Mouse (Mus musculus): ENCODE measurements at regions not wholly inside any gene's neighbourhood (a gene's known extent, or its start where the extent isn't known, plus 50 kb on each side); places are given as distances from the start of the nearest gene placed in this dataset.
"Not testable (repeated sequence)": the region's sequence is repeated elsewhere in the genome, so short reads cannot be mapped to it uniquely, and the experiment has no call there.

DNA sequence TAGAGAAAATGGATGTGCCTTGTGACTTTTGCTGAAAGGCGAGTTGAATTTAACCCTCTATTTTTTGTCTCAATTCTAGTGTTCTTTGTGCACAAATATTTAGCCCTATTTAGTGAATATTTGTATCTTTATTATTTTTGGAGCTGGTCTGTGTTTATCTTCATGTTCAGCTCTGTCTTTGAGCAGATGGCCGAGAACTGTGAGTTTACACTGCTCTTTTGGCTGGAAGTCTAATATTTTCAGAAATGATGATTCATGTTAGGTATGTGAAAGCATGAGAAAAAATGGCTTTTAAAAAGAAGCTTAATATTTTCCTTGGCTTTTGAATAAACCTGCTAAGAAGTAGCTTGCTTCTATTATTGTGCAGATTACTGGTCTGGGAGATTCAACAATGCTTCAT lies 505.4 kb downstream of the Sema5a start:
- DNase-seq (ENCODE audit: inconsistent age in 2 of 2, low spot score in 1 of 2), result no peak

DNA sequence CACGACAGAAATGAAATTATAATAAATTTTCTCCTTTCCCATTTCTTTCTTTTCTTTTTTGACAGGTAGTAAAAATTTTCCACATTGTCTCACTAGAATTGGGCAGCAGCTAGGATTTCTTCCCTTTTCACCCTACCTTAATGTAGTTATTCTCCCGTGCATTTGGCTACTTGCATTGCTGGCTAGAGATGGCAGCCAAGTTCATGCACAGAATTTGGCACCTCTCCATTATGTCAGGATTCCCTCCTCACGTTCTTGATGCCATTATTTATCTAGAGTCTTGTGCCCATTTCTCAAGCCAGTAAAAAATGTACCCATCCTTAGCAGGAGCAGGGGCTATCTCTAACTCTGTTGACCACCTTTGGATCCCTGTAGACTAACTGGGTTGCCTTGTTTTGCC lies 507.4 kb downstream of the Sema5a start:
- DNase-seq (ENCODE audit: inconsistent age in 2 of 2, low spot score in 1 of 2), result no peak

DNA sequence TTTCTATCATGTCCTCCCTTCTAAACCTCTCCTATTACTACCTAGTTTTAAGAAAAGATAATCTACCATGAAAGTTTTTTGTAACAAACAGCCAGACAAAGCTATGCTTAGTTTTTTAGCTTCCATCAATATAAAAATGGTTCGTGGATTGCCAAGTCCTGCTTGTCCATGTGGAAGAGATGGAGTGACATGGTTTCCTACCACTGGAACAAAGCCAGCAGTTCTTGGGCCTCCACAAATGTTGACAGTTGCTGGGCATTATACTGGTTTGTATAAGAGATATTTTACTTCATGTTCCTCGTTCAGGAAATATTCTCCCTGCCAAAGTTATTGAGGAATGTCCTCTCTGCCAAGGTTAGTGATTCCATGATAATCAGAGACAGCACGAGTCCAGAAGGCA lies 515.5 kb downstream of the Sema5a start:
- no peak for DNase-seq (ENCODE audit: inconsistent age in 2 of 2, low spot score in 1 of 2)

DNA sequence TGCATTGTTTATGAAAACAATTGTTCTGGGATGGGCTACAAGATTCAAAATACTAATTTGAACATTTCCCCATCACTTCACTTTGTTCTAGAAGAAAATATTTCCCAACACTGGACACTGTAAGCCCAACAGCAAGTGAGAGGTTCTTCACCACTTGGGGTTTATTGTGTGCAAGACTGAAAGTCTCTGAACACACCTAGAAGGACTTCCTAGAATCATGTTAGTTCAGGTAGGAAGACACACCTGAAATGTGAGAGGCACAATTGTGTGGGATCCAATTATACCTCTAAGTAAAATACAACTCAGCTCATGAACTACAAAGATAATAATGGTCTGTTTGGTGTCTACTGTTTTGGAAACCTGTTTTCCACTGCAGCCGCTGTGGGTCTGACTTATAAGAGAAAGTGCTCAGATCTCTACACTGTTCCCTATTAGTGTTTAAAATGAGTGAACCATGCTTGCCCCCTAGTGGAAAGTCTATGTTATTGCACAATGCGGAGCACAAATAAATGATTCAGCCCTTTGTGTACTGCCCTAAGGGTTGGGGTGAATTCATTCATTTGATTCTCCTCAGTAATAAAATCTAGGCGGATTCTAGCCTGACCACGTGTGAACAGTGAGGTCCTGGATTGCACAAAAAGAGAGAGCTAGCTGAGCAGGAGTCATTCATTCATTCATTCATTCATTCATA lies 521.5 kb downstream of the Sema5a start:
- DNase-seq (ENCODE audit: inconsistent age in 2 of 2, low spot score in 1 of 2), result peak in 1 of 2 experiments; percentile 56

DNA sequence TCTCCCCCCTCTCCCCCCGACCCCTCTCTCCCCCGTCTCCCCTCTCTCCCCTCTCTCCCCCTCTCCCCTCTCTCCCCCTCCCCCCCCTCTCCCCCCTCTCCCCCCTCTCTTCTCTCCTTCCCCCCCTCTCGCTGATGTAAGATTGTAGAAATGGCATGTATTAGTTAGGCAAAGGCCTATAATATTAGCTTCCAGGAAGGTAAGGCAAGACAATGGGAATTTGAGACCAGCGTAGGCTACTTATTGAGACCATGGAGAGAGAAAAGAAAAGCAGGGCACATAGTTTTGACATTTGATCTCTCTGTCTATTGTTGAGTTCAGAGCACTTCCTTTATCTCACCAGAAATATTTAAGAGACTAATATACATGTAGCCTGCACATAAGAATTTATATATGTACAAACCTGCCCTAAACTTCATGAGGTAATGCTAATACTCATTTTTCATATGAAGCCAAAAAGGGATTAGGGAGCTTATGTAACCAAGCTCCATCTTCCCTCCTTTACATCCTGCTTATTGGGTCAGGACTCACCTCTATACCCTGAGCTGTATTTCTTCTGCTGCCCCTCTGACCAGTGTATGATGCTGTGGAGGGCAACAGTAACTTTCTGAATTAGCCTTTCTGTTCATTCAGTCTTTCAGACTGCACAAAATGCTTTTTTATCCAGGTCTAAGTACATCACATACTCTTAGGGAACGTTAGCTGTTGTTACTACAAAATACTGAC lies 522.3 kb downstream of the Sema5a start:
- DNase-seq (ENCODE audit: inconsistent age in 2 of 2, low spot score in 1 of 2), result no peak

DNA sequence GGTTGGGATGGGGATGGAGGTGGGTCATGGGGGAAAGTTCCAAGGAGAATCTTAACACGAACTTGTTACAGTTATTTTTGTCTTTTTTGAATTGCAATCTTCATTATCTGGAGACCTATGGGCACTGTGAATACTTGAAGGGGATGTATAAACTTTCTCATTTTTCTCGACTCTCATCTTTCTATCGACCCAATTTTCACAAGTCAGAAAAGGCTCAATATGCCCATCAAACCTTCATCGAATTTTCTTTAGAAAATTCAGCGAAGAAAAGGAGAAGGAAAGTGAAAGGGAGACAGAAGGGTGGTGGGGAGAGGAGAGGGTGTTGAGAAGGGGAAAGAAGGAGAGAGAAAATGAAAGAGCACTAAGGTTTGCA lies 533.6 kb downstream of the Sema5a start:
- not testable (repeated sequence) for DNase-seq (ENCODE audit: inconsistent age in 2 of 2, low spot score in 1 of 2)

DNA sequence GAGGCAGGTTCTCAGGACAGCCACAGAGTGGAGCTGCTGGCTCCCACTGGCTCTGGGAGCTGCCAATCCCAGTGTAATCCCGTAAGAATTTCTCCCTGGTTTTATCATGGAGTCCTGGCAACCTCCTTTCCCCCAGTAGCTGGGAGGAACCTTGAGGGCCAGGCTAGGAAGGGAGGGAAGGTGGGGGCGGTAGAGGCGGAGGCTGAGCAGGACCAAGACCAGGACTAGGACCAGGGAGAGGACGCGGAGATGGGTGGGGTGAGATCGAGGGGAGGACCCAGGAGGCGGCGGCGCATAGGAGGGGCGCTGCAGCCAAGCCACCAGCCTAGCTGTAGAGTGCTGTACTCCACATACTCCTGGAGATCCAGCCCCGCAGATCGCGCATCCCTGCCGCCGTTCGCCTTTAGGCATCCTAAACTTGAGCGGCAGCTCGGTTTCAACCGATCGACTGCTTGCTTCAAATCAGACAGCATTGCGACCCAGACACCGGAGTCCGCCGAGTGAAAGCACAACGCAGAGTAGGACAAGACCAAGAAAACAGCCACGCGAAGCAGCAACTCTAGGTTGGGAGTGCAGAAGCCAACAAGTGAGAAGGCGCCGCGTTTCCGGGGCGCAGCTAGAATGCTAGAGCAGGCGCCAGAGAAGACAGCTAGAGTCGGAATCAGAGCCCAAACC lies 534.1 kb downstream of the Sema5a start:
- DNase-seq (ENCODE audit: inconsistent age in 2 of 2, low spot score in 1 of 2), result peak; percentile 81 to 93

DNA sequence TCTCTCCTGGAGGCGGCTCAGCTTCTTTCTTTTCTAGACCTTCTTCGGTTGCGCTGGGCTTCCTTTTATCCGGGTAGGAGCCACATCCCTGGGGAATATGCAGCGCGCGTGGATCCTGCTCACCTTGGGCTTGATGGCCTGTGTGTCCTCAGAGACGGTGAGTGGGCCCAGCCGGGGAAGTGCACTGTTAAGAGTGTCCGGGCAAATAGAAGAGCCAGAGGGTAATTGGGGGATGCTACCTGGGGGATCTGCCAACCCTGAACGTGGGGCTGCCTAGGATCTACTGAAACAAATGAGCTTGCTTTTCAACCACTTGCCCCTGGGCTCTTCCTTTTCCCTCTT lies 534.6 kb downstream of the Sema5a start:
- not testable (repeated sequence) for DNase-seq (ENCODE audit: inconsistent age in 2 of 2, low spot score in 1 of 2)

DNA sequence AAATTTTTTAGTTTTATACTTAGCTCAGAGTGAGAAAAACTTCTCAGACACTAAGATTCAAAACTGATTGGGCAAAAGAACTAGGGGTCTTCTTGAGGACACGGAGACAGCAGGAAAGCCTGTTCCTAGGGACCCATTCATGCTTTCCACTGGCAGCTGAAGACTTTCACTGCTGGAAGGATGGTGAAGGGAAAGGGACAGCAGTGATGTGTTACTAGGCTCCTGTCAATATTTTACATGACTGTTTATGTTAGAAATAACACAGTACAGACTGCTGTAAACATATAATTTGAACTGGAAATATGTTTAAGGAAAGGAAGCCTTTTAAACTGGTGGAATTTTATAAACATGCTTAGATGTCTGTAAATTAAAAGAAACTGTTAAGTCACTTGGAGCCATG lies 537.0 kb downstream of the Sema5a start:
- not testable (repeated sequence) for DNase-seq (ENCODE audit: inconsistent age in 2 of 2, low spot score in 1 of 2)

DNA sequence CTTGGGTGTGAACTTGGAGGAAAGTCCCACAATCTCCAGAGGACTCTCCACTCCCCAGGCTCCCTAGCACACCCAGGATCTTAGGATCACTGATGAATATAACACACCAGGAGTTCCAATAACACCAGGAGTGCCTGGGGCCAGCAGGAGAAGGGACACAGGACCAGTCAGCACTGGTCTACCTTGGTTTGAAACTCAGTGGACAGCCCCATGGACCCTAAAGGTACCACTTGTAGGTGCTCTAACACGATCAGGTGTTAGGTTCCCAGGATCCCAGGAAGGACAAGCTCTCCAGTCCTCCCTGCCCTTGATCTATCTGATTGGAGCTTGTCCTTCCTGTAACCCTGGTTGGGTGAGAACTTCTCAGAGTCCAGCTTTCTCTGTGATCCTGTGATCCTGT lies 554.6 kb downstream of the Sema5a start:
- DNase-seq (ENCODE audit: inconsistent age in 2 of 2, low spot score in 1 of 2), result no peak

DNA sequence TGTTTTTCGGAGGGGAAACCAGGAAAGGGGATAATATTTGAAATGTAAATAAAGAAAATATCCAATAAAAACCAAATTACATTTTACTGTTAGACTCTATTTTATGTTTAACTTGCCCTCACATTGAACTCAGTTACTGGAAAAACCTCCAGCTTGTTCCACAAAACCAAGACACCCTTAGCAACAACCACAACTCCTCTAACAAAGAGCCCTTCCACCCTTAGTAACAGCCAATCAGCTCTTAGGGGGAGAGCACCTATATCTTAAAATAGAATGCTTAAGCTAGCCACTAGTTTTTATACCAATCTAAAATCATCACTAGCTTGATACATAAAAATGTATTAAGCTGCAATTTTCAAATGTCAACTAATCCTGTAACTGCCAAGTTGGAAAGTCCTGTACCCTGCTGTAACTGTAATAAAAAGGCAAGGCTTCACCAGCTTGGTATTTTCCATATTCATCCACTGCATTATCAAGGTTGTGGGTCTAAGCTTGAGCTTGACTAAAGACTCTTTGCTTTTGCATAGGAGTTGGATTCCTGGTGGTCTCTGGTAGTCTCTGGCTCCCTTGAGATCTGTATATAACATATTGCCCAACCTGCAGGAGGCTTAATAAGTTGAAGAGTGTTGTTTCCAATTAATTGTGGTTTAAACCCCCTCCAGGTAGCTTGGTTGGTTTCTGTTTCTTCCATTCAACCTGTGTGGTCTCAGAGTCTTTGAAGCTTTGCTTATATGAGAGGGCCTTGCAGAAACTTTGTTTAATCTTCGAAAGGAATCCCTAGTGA lies 566.4 kb downstream of the Sema5a start:
- DNase-seq (ENCODE audit: inconsistent age in 2 of 2, low spot score in 1 of 2), result no peak

DNA sequence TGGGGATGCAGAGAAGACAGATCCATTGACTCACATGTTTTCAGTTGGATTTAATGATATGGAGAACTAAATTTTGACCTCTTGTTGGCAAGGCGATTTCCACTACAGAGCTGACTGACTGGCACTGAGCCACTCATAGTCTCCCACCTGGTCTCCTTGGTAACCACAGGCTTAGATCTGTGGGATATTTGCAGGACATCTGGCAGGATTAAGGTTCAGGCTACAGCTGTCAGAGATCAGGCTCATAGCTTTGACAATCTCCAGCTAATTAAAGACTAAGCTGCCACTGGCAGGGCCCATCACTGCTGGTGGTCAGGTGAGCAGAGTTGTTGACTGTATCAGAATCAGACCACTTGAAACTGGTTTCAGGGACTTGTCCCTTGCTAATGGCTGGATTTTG lies 595.4 kb downstream of the Sema5a start:
- no peak for DNase-seq (ENCODE audit: inconsistent age in 2 of 2, low spot score in 1 of 2)

All from adrenal gland, adult (tissue).